Mouse (Mus musculus) embryonic facial prominence, embryonic 15.5 days (tissue): ENCODE data around the gene Clpsl2. TPM values are rescaled to one million over a fixed set of nuclear protein-coding genes. Genes with fewer than 3 reads are reported as not detected.

ENCODE experiments used
- ATAC-seq: fragments of 200-750 bp; cut with Nextera tagmentation; 2 replicates; pipeline ENCODE4 v1.8.0; 2017; ENCODE audit warnings: low read depth, moderate TSS enrichment; ENCODE audit not compliant: insufficient number of reproducible peaks, low FRiP score, low TSS enrichment
- H3K27ac ChIP-seq: fragments of 300-500 bp; sonication (generic); replicated peaks from 2 replicates; pipeline ENCODE4 v1.5.1; 2015; ENCODE audit warnings: mild to moderate bottlenecking, inconsistent platforms
- H3K27me3 ChIP-seq: fragments of 300-500 bp; sonication (generic); 2 replicates; pipeline ENCODE4 v1.6.1; 2015; ENCODE audit warnings: inconsistent platforms
- H3K36me3 ChIP-seq: fragments of 300-500 bp; sonication (generic); 2 replicates; pipeline ENCODE4 v1.6.1; 2015; ENCODE audit warnings: mild to moderate bottlenecking, inconsistent platforms
- H3K4me1 ChIP-seq: fragments of 300-500 bp; sonication (generic); 2 replicates; pipeline ENCODE4 v1.6.1; 2015; ENCODE audit warnings: inconsistent platforms
- H3K4me2 ChIP-seq: fragments of 300-500 bp; sonication (generic); replicated peaks from 2 replicates; pipeline ENCODE4 v1.6.1; 2015; ENCODE audit warnings: mild to moderate bottlenecking, inconsistent platforms
- H3K4me3 ChIP-seq: fragments of 300-500 bp; sonication (generic); replicated peaks from 2 replicates; pipeline ENCODE4 v1.5.1; 2015; ENCODE audit warnings: mild to moderate bottlenecking, inconsistent platforms
- H3K9ac ChIP-seq: fragments of 300-500 bp; sonication (generic); 2 replicates; pipeline ENCODE4 v1.6.1; 2015; ENCODE audit warnings: inconsistent platforms
- H3K9me3 ChIP-seq: fragments of 300-500 bp; sonication (generic); replicated peaks from 2 replicates; pipeline ENCODE4 v1.6.1; 2016; ENCODE audit warnings: inconsistent platforms
- WGBS: fragments of 180-500 bp; shearing (Covaris S2); methylation state at CpG from one replicate; pipeline ENCODE4 v1.1.7; 2015; 5-methylcytosine and 5-hydroxymethylcytosine counted together
- polyA plus RNA-seq: library from polyadenylated mRNA; unstranded; fragments of >200 nt; fragmentation: Nextera tagmentation; extraction: Ambion mirVana; gene quantifications from 2 replicates; pipeline ENCODE4 v1.2.1, GENCODE M21; 2015

Gene Clpsl2
- polyA plus RNA-seq, 1 experiment from 2014 or later, result not detected

DNA sequence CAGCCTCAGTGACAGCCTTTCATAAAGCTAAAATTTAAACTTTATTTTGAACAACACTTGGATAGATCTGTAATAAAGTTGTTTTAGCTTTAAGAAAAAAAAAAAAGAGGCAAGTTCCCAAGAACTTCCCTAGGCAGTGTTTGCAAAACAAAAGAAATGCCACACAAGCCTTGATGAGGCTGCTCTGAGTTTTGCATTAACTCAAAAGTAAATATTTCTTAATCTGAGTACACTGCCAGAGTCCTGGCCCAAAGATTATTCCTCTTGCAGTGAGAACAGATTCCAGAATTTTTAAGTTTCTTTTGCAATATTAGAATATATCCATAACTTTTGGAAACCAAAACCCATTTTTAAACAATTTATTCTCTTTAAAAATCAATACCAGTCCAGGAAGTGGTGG lies 16.0 kb downstream of the Clpsl2 start:
- ATAC-seq, result no peak
- H3K4me2 ChIP-seq, result no peak overlapping the region
- H3K9ac ChIP-seq, result no peak overlapping the region
- H3K27me3 ChIP-seq, result no peaks in the 10 kb centered on the region
- no peak overlapping the region for H3K27ac ChIP-seq
- no peaks in the 10 kb centered on the region for H3K9me3 ChIP-seq
- no peak overlapping the region for H3K4me3 ChIP-seq
- H3K36me3 ChIP-seq, result no peaks in the 10 kb centered on the region
- no peaks in the 10 kb centered on the region for H3K4me1 ChIP-seq

DNA sequence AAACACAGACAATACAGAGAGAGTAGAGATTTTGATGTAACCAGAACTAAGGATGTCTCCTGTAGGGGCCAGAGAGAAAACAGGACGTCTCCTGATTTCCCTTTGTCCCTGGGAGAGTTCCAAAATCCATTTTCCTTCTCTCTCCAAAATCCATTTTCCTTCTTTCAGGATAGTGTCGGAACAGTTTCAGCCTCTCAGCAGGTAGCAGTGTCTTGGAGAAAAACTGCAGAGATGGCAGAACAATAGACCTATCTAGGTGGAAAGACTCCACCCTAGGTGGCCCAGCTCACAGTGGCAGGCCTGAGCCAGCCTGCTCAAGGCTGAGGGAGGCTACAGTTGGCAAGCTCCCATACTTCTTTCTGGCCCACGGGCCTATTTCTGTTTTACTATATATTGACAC lies 18.3 kb downstream of the Clpsl2 start:
- Histone ChIP-seq H3K9ac (no peak overlapping the region), H3K9me3 (no peaks in the 10 kb centered on the region), H3K4me1 (no peaks in the 10 kb centered on the region), H3K27me3 (no peaks in the 10 kb centered on the region), H3K36me3 (no peaks in the 10 kb centered on the region), H3K4me3 (no peak overlapping the region), H3K4me2 (no peak overlapping the region), H3K27ac (no peak overlapping the region)
- no peak for ATAC-seq
- WGBS, result 36% methylated on average over 3 of the region's 3 CpGs

DNA sequence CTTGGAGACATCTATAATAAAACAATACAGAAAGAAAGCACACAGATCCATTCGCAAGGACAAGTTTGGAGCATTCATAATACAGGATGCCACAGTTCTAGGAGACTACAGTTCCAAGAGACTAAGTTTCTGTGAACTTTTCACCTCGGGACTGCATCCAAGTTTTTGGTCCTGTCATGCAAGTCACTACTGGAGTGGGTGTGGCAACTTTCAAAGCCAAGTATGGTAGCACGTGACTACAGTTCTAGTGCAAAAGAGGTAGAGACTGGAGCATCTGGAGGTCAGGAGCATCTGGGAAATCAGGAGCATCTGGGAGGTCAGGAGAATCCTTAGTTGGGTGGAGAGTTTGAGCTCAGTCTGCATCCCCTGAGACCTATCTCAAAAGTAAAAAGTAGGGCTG lies 22.7 kb downstream of the Clpsl2 start:
- H3K36me3 ChIP-seq, result no peaks in the 10 kb centered on the region
- H3K4me2 ChIP-seq, result no peak overlapping the region
- peaks cover 11% of the 10 kb centered on the region for H3K4me1 ChIP-seq
- H3K9me3 ChIP-seq, result no peaks in the 10 kb centered on the region
- H3K27me3 ChIP-seq, result 0 out of 2 replicates have a peak, but pooled peaks cover 5% of the 10 kb centered on the region
- ATAC-seq, result no peak
- H3K4me3 ChIP-seq, result no peak overlapping the region
- H3K9ac ChIP-seq, result no peak overlapping the region
- H3K27ac ChIP-seq, result no peak overlapping the region
- WGBS, result 69% methylated on average over 3 of the region's 3 CpGs

DNA sequence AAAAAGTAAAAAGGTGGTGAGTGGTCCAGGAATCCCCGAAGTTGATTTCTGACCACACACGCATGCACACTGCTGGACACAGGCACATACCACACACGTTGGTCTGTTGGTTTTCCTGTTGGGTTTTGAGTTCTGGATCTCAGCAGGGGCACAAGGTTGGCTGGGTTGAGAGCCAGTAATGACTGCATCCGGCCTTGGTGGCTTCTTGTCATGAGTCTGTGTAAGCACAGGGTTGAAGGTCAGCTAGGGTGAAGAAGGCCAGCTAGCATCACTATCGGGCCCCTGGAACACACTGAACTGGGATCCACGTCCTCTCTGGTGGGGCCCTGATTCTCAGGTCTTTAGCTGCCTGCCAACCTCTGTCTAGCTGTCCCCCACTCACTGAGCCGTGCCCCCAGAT lies 23.3 kb downstream of the Clpsl2 start:
- Histone ChIP-seq H3K4me3 (no peak overlapping the region), H3K9ac (no peak overlapping the region), H3K27me3 (0 out of 2 replicates have a peak, but pooled peaks cover 5% of the 10 kb centered on the region), H3K36me3 (no peaks in the 10 kb centered on the region), H3K9me3 (no peaks in the 10 kb centered on the region), H3K4me1 (peaks cover 11% of the 10 kb centered on the region), H3K4me2 (no peak overlapping the region), H3K27ac (no peak overlapping the region)
- no peak for ATAC-seq
- WGBS, result 80% methylated on average over 7 of the region's 7 CpGs

DNA sequence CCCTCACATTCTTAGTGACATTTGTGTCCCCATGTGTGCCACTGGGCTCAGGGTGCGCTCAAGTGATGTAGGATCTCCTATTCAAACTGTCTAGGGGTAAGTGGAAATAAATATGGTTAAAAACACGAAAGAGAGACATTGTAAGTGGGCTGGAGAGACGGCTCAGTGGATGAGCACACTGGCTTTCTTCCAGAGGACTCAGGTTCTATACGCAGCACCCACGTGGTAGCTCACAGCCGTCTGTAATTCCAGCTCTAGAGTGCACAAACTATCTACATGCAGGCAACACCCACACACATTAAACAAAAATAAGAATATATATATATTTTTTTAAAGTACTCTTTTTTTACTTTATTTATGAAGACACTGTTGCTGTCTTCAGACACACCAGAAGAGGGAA lies 23.7 kb downstream of the Clpsl2 start:
- WGBS, result 75% methylated on average over 6 of the region's 6 CpGs
- no peak for ATAC-seq
- Histone ChIP-seq H3K27me3 (0 out of 2 replicates have a peak, but pooled peaks cover 5% of the 10 kb centered on the region), H3K27ac (no peak overlapping the region), H3K4me3 (no peak overlapping the region), H3K36me3 (no peaks in the 10 kb centered on the region), H3K4me1 (peaks cover 11% of the 10 kb centered on the region), H3K9me3 (no peaks in the 10 kb centered on the region), H3K4me2 (no peak overlapping the region), H3K9ac (no peak overlapping the region)

DNA sequence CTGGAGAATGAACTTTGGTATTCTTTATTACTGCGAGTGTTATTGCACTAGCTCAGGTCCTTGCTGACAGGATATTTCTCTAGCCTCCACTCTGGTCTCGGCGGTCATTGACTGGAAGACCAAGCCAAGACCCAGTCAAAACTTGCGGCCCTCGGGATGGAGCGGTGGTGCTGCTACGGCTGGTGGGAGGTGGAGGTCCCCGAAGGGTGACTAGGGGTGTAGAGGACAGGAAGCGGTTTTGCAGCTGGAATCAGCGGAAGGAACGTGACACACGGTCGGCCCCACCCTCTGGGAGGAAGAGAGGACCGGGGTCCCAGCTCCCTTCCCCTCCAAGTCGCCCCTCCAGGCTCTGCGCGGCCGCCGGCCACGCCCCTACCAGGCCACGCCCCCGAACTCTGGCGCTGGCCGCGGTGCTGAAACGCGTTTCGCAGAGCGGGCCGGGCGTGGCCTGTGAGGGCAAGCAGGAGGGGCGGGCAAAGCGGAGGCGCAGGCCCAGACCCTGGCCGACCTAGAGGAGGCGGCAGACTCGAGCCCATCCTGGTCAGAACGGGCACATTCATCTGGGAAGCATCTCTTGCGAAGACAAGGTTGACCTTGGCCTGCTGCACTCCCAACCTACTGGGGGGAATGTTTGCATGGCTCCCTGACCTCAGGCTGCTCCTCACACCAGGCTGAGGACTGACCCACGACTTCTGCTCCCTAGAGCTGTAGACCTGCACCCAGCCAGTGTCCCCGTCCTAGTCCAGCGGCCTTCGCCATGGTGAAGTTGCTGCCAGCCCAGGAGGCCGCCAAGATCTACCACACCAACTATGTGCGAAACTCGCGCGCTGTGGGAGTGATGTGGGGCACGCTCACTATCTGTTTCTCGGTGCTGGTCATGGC lies 26.3 kb downstream of the Clpsl2 start, which contains the start of gene Lhfpl5:
Gene Lhfpl5, plus strand, starts transcription at position 398 of the 882 bp plus-strand sequence.
- Histone ChIP-seq H3K9ac (no peak within 1 kb of the TSS), H3K27ac (no peak within 1 kb of the TSS), H3K4me2 (peak within 1 kb of the TSS; percentile 51), H3K4me3 (peak within 1 kb of the TSS; percentile 21), H3K9me3 (no peaks in the 10 kb centered on the region), H3K27me3 (0 out of 2 replicates have a peak, but pooled peaks cover 5% of the 10 kb centered on the region), H3K4me1 (peaks cover 11% of the 10 kb centered on the region), H3K36me3 (no peaks in the 10 kb centered on the region)
- 14% methylated on average over 50 of the region's 50 CpGs for WGBS
- ATAC-seq, result peak; percentile 59; the same call in 1 of the 2 replicates

DNA sequence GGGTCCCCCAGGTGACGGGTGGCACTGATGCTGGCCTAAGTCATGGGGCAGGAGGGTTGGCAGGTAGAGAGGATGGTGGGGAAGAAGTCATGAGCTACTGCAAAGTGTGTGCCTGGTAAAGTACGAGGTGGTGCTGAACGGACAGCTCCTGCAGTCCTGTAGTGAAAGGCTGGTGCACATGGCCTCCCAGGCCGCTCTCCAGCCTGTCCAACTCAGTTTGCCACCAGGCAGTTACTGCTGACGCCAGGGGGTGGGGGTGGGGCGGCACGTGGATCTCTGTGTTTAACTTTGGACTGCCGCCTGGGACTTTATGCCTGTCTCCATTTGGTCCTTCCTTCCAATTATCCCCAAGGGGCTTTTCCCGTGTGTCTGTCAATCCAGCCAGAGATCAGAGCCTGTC lies 31.2 kb downstream of the Clpsl2 start:
- Histone ChIP-seq H3K36me3 (no peaks in the 10 kb centered on the region), H3K4me3 (no peak overlapping the region), H3K4me2 (no peak overlapping the region), H3K27me3 (0 out of 2 replicates have a peak, but pooled peaks cover 5% of the 10 kb centered on the region), H3K9ac (no peak overlapping the region), H3K9me3 (no peaks in the 10 kb centered on the region), H3K4me1 (peaks cover 8% of the 10 kb centered on the region), H3K27ac (no peak overlapping the region)
- WGBS, result 3% methylated on average over 9 of the region's 9 CpGs
- no peak for ATAC-seq

DNA sequence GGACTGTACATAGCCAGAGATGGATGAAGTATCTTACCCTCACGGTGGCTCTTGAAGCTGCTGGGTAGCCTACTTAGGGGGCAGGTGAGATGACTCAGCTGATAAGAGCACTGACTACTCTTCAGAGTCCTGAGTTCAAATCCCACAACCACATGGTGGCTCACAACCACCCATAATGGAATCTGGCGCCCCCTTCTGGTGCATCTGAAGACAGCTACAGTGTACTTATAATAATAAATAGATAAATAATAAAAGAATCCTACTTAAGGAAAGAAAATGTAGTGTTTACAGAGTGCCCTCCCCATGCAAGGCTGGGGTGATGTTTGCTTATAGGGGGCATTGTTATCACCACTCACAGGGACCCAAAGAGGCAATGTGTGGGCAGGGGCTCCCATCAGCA lies 31.8 kb downstream of the Clpsl2 start:
- H3K4me2 ChIP-seq, result no peak overlapping the region
- no peak overlapping the region for H3K27ac ChIP-seq
- no peak overlapping the region for H3K9ac ChIP-seq
- ATAC-seq, result no peak
- H3K4me1 ChIP-seq, result 0 out of 2 replicates have a peak, but pooled peaks cover 1% of the 10 kb centered on the region
- 0 out of 2 replicates have a peak, but pooled peaks cover under 1% of the 10 kb centered on the region for H3K27me3 ChIP-seq
- H3K36me3 ChIP-seq, result no peaks in the 10 kb centered on the region
- H3K4me3 ChIP-seq, result no peak overlapping the region
- H3K9me3 ChIP-seq, result no peaks in the 10 kb centered on the region
- 53% methylated on average over 2 of the region's 2 CpGs for WGBS

DNA sequence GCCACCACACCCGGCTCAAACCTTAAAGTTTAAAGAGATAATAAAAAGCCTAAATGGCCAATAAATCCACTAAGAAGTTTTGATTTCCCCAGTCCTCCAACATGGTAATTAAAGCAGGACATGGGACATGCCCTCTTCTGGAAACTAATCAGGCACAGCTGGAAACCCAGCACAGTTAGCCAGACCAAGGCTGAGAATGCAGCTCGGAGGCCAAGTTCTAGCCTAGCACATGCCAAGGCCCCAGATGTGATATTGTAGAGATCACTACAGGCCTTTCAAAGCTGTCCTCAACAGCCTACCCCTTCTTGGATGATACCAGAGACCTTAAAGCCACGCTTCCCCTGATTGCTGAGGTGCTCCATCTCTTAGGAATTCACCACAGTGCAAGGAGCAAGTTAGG lies 37.3 kb downstream of the Clpsl2 start:
- ATAC-seq, result no peak
- H3K36me3 ChIP-seq, result peaks cover 46% of the 10 kb centered on the region
- 64% methylated on average over 3 of the region's 3 CpGs for WGBS

DNA sequence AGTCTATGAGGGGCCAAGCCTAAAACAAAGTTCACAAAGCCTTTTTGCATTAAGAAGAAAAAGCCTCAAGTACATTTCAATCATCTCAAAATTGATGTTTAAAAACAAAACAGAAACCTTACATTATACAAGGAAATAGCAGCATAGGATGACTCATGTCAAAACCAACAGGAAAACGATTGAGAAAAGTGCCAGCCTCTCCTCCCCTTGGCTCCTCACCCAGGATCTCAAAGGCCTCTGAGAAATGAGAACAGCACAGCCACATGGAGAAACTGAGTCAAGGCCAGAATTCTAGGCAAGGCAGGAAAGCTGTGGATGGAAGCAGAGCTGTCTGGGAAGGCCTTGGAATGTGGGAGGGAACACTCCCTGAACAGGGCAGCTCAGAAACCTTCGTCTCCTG lies 39.4 kb downstream of the Clpsl2 start:
- Histone ChIP-seq H3K36me3 (peaks cover 66% of the 10 kb centered on the region), H3K27me3 (no peaks in the 10 kb centered on the region), H3K27ac (no peak overlapping the region), H3K9ac (no peak overlapping the region), H3K9me3 (no peaks in the 10 kb centered on the region), H3K4me3 (no peak overlapping the region), H3K4me2 (no peak overlapping the region), H3K4me1 (0 out of 2 replicates have a peak, but pooled peaks cover 12% of the 10 kb centered on the region)
- ATAC-seq, result no peak
- 82% methylated on average over 2 of the region's 2 CpGs for WGBS

More for the DNA sequence above, 37.3 kb downstream of the Clpsl2 start:
- Histone ChIP-seq H3K4me1 (0 out of 2 replicates have a peak, but pooled peaks cover 7% of the 10 kb centered on the region), H3K9me3 (no peaks in the 10 kb centered on the region), H3K27ac (no peak overlapping the region), H3K4me2 (no peak overlapping the region), H3K27me3 (no peaks in the 10 kb centered on the region), H3K9ac (no peak overlapping the region), H3K4me3 (no peak overlapping the region)

DNA sequence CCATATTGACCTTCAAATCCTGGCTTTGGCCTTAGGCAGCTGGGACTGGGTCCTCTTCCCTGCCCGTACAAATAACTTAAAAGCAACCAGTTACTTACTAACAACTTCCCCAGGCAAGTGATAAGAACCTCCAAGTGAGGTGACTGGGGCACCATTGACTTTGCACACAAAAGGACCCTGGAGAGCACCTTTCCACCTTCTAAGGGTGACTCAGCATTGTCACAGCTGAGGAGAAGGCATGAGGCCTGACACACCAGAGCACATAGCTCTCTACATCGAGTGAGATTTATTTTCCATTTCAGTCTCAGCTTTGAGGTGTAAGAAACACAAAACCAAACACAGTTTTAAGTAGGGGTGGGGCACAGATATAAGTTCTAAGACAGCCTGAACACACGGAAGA lies 41.4 kb downstream of the Clpsl2 start:
- no peaks in the 10 kb centered on the region for H3K27me3 ChIP-seq
- H3K9me3 ChIP-seq, result no peaks in the 10 kb centered on the region
- H3K4me2 ChIP-seq, result no peak overlapping the region
- H3K4me1 ChIP-seq, result 0 out of 2 replicates have a peak, but pooled peaks cover 13% of the 10 kb centered on the region
- no peak for ATAC-seq
- no peak overlapping the region for H3K4me3 ChIP-seq
- H3K27ac ChIP-seq, result no peak overlapping the region
- H3K9ac ChIP-seq, result no peak overlapping the region
- WGBS, result 84% methylated on average over 3 of the region's 3 CpGs
- peaks cover 72% of the 10 kb centered on the region for H3K36me3 ChIP-seq
